Mouse (Mus musculus) gastrocnemius, adult 2 months (tissue): Measurements from ENCODE around the gene Nipa1. TPM values are rescaled to one million over a fixed set of nuclear protein-coding genes. Genes with fewer than 3 reads are reported as not detected.
A peak's percentile ranks its signal among the peaks of the same experiment; 100 is the strongest.

Experiments used
- DNase-seq: peaks from one replicate; pipeline ENCODE4 v3.0.0; 2022
- H3K27ac ChIP-seq: fragments of 200-600 bp; 2 replicates; pipeline ENCODE4 v1.8.1; 2022; ENCODE audit warnings: mild to moderate bottlenecking
- H3K4me3 ChIP-seq: fragments of 200-600 bp; 2 replicates; pipeline ENCODE4 v1.8.1; 2022; ENCODE audit warnings: mild to moderate bottlenecking, moderate library complexity
- CTCF ChIP-seq: fragments of 200-600 bp; IDR thresholded peaks from 2 replicates; pipeline ENCODE4 v1.8.1; 2022; ENCODE audit warnings: antibody characterized with exemption, mild to moderate bottlenecking, moderate library complexity
- intact Hi-C: fragments of 180-260 bp; cut with DNase I; formaldehyde crosslinking; loops from one replicate; pipeline ENCODE4 v1.15.1; 2025
- total RNA-seq, 2 experiments: library from RNA; stranded (reverse); gene quantifications; 2 replicates each; pipeline ENCODE4 v1.2.3; 2021

Gene Nipa1
- total RNA-seq, 2 experiments from 2014 or later, result 2.5 to 3.5 TPM

GRCm38 (mm10) chr7:55991129-55991528, 28.6 kb downstream of the Nipa1 start:
- no peak for DNase-seq
- no peak for TF ChIP-seq CTCF
- Histone ChIP-seq H3K27ac (no peak overlapping the region), H3K4me3 (no peak overlapping the region)
- intact Hi-C loops, result no loop called here

GRCm38 (mm10) chr7:55986526-55987214, 33.1 kb downstream of the Nipa1 start:
- intact Hi-C loops, result loop anchor here (1.0 to 5.0 kb wide), 2 partner anchors 57 to 116 kb away; no protein-coding TSS in a partner anchor
- peak overlapping the region; percentile 54 for H3K4me3 ChIP-seq
- TF ChIP-seq CTCF, result peak; percentile 84

GRCm38 (mm10) chr7:55984754-55985153, 35.0 kb downstream of the Nipa1 start:
- no peak for DNase-seq
- Histone ChIP-seq H3K27ac (no peak overlapping the region), H3K4me3 (no peak overlapping the region)
- no peak for TF ChIP-seq CTCF
- intact Hi-C loops, result loop anchor here (5.0 kb wide), 1 partner anchor 118 kb away; no protein-coding TSS in a partner anchor

More at GRCm38 (mm10) chr7:55986526-55987214, 33.1 kb downstream of the Nipa1 start:
- 0 out of 2 replicates have a peak overlapping the region, but pooled peaks have one; percentile 31 for H3K27ac ChIP-seq
- DNase-seq, result peak; percentile 83

- Histone ChIP-seq H3K27ac (no peak overlapping the region), H3K4me3 (no peak overlapping the region)
- DNase-seq, result no peak
- TF ChIP-seq CTCF, result no peak
- intact Hi-C loops, result no loop called here
Observed at GRCm38 (mm10) chr7:55983107-55983506, 36.6 kb downstream of the Nipa1 start.

DNA sequence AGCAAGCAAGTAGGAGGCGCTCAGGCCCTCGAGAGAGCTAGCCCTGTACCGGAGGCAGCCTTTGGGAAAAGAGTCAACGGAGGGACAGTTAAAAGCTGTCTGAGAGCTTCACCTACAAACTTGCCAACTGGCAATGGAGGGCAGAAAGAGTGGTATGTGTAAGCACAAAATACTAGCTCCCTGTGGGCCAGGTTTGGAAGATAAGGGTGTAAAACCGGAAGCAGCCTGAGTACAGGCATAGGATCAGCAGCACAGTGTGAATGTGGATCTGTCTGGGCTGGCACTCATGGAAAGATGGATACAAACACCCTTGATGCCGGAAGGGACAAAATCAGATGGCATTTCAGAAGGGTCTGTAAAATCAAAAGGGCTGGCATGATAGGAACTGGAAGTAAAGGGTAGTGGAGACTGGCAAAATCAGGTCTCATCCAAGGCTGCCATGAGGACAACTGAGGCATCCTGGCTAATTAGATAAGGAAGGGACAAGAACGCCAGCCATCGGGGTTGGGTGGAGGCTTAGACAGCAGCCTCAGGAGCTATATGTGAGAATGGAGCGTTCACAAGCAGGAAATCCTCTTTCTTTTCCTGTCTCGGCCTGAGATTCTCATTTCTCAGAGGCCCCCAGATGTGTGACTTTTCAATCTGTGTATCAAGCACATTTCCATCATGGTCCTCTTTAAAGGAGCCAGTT, 37.6 kb downstream of the Nipa1 start:
- no peak for DNase-seq
- no peak for TF ChIP-seq CTCF
- Histone ChIP-seq H3K27ac (no peak overlapping the region), H3K4me3 (no peak overlapping the region)
- intact Hi-C loops, result no loop called here

- intact Hi-C loops, result no loop called here
- no peak for DNase-seq
- no peak for TF ChIP-seq CTCF
- Histone ChIP-seq H3K27ac (no peak overlapping the region), H3K4me3 (no peak overlapping the region)
Observed at GRCm38 (mm10) chr7:55981511-55981910, 38.2 kb downstream of the Nipa1 start.

GRCm38 (mm10) chr7:55974429-55974828, 45.3 kb downstream of the Nipa1 start:
- Histone ChIP-seq H3K27ac (no peak overlapping the region), H3K4me3 (no peak overlapping the region)
- TF ChIP-seq CTCF, result no peak
- no peak for DNase-seq
- intact Hi-C loops, result no loop called here

DNA sequence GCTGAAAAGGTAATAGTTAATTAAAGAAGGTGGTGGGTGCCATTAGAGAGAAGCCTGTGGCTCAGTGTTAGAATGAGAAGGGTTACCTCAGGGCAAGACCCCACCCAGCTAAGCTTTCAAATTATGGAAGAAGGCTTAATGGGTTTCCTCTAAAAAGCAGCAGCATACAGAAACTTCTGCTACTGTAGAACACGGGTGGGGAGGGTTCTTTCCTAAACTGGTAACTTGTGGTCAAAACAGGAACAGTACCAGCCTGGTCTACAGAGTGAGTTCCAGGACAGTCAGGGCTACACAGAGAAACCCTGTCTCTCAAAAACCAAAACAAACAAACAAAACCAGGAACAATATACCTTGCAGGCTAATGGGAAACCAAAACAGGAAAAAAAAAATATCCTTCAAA, 50.3 kb downstream of the Nipa1 start:
- intact Hi-C loops, result no loop called here
- TF ChIP-seq CTCF, result no peak
- no peak for DNase-seq
- Histone ChIP-seq H3K4me3 (no peak overlapping the region), H3K27ac (no peak overlapping the region)

DNA sequence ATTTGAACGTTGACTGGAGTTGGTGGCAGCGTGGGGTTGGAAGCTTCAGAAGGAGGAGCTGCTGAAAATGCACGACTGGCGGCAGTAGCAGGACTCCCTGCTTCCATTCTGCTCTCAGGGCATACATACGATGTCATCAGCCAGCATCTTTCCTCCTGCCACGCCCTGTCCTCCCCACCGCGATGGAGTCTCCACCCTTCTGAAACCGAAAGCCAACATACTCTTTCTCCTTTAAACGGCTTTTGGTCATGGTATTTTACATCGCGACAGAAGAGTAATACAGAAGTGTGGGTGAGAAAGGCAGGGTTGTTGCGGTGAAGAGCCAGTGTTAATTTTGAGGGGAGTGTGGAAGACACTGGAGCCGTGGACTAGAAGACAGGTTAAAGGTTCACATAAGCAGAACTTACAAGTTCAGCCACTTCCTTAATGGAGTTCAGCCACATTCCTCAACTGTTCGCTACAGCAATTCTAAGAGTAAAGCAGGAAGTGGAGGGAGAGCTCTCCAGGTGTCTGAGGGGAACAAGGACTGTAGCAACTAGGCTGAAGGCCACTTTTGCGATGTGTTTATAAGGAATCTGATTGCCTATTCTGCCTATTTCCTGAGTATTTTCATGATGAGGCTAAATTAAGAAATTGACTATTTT, 51.4 kb downstream of the Nipa1 start:
- no peak for DNase-seq
- intact Hi-C loops, result no loop called here
- H3K27ac ChIP-seq, result peak overlapping the region; percentile 2; the same call in 1 of the 2 replicates
- TF ChIP-seq CTCF, result no peak
- peak overlapping the region; percentile 67 for H3K4me3 ChIP-seq

GRCm38 (mm10) chr7:55966866-55967460, 52.8 kb downstream of the Nipa1 start:
- H3K4me3 ChIP-seq, result no peak overlapping the region
- intact Hi-C loops, result no loop called here
- TF ChIP-seq CTCF, result no peak
- no peak for DNase-seq
- no peak overlapping the region for H3K27ac ChIP-seq

GRCm38 (mm10) chr7:55962004-55962908, 57.5 kb downstream of the Nipa1 start, which contains the start of gene Nipa2:
Gene Nipa2, minus strand, starts transcription at chr7:55962476.
- peak; percentile 95 for DNase-seq
- H3K4me3 ChIP-seq, result peak within 1 kb of the TSS; percentile 97
- peak within 1 kb of the TSS; percentile 94 for H3K27ac ChIP-seq
- no peak for TF ChIP-seq CTCF
- intact Hi-C loops, result loop anchor here (5.0 kb wide), 1 partner anchor 80 kb away; no protein-coding TSS in a partner anchor
